Mouse (Mus musculus) heart, postnatal 4 days (tissue): ENCODE results near the gene Specc1l. TPM values are rescaled to one million over a fixed set of nuclear protein-coding genes. Genes with fewer than 3 reads are reported as not detected.

Experiments
- DNase-seq: peaks from one replicate; pipeline ENCODE4 v3.0.0; 2021
- total RNA-seq, 2 experiments: library from RNA; stranded (reverse); gene quantifications; 2 replicates each; pipeline ENCODE4 v1.2.3; 2021

The Specc1l gene
- total RNA-seq, 2 experiments from 2014 or later = 47.6 to 48.8 TPM

- DNase-seq = no peak
Observed at GRCm38 (mm10) chr10:75224630-75225029, 12.8 kb downstream of the Specc1l start.

- DNase-seq = no peak
Observed at GRCm38 (mm10) chr10:75227381-75227780, 15.5 kb downstream of the Specc1l start.

DNA sequence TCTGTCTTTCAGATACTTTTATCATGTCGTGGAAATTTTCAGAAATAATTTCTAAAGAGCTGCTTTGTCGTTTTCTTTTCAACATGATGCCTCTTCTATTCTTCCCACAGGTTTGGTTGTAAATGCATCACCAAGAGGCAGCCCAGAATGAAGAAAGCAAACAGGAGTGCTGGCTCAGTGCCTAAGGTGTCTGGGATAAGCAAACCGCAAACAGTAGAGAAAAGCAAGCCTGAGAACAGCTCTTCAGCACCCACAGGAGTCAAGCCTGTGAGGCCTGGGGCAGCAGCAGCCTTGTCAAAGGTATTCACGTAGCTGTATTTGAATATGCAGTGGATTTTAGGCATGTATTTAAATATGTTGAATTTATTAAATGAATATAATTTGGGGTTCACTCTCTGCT is 18.7 kb downstream of the Specc1l start:
- no peak for DNase-seq

- DNase-seq = no peak
Observed at GRCm38 (mm10) chr10:75231876-75232275, 20.0 kb downstream of the Specc1l start.

GRCm38 (mm10) chr10:75232612-75233155 is 20.8 kb downstream of the Specc1l start:
- DNase-seq = no peak

DNA sequence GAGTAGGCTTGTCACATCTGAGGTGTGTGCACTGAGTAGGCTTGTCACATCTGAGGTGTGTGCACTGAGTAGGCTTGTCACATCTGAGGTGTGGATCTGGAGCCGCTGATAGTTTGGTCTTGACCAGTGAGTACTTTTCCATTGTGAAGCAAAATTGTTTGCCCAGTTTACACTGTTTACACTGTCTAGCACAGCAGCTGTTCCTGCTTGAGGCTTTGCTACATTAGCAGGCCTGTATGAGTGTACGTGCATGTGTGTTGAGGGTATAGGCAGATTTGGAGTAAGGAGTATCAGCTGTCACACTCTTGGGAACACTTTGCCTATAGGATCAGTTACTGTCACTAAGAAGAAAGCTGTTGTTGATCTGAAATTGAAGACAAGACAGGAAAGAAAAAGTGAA is 21.6 kb downstream of the Specc1l start:
- no peak for DNase-seq

GRCm38 (mm10) chr10:75235726-75236125 is 23.9 kb downstream of the Specc1l start:
- DNase-seq = no peak

GRCm38 (mm10) chr10:75236156-75236555 is 24.3 kb downstream of the Specc1l start:
- DNase-seq = no peak

DNA sequence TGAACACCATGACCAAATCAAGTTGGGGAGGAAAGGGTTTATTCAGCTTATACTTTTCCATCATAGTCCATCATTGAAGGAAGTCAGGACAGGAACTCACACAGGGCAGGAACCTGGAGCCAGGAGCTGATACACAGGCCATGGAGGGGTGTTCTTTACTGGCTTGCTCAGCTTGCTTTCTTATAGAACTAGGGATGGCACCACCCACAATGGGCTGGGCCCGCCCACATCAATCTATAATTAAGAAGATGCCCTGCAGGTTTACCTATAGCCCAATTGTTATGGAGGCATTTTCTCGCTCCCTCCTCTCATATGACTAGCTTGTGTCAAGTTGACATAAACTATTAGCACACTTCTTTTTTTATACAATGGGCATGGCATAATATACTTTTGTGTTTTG is 25.3 kb downstream of the Specc1l start:
- DNase-seq = no peak

- DNase-seq = no peak
Observed at GRCm38 (mm10) chr10:75240583-75241250, 28.8 kb downstream of the Specc1l start.

DNA sequence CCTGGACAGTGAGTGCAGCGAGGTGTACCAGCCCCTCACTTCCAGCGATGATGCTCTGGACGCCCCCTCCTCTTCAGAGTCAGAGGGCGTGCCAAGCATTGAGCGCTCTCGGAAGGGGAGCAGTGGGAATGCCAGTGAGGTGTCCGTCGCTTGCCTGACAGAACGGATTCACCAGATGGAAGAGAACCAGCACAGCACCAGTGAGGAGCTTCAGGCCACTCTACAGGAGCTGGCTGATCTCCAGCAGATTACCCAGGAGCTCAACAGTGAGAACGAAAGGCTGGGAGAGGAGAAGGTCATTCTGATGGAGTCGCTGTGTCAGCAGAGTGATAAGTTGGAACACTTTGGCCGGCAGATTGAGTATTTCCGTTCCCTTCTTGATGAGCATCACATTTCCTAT is 33.9 kb downstream of the Specc1l start:
- no peak for DNase-seq

GRCm38 (mm10) chr10:75246331-75246730 is 34.5 kb downstream of the Specc1l start:
- no peak for DNase-seq

DNA sequence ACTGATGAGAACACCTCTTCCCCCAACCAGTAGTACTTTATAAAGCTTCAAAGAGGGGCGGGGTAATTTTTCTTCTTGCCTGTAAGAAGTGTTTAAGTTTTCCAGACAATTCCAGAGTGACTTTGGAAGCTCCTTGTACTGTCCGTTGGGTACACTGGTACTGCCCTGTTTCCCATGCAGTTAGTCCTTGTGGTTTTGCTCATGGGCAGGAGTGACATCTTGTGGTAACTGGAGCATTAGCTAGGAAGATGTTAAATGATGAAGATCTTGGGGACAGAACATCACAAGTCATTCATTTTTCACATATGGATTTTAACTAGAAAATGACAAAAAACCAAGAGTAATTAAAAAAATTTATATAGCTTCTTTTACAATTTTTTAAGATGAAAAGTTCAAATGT is 39.1 kb downstream of the Specc1l start:
- DNase-seq = peak; percentile 25

DNA sequence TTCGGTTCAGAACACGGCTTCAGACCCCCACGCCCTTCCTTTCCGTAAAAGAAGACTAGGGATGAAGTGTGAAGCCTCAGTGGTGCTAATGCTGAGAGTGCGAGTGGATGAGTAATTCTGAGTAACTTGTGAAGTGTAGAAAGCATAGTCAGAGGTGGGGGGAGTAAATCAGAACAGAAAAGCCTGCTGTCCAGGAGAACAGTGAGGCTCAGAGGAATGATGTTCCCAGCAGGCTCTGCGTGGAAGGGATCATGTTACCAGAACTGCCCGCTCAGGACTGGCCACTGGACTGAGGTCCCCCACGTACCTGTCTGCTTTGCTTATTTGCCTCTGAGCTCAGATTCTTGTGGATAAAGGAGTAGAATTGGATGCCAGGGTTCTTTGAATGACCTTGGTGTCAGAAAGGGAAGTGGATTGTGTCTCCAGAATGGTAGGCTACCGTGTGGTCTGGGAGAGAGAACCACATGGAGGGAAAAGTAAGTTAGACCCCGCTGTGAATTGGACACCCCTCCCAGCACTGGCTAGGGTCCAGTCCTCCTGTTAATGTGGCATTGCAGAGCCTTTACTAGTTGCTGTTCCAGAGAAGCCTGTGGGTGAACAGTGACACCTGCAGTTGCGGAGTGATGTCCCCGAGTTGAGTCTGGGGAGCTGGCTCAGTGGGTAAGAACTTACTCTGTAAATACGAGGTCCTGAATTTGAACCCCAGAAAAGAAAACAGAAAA is 40.6 kb downstream of the Specc1l start:
- DNase-seq = no peak

DNA sequence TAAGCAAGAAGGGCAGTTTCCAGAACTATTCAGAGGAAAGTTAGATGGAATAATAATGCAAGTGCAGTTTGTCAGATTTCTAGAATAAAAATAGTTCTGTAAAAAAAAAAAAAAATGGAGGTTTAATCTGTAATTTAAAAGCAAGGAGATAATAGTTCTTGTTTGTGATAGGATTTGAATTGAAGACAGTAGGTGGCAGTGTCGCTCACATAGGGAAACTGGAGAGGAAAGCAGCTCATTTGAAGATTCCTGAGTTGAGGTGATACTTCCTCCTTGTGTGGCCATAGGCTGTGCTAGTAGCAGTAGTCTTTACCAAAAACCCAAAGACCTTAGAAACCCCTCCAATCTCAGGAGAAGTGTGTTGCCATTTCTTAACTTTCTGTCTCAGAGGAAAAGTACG is 43.2 kb downstream of the Specc1l start:
- DNase-seq = peak; percentile 34

DNA sequence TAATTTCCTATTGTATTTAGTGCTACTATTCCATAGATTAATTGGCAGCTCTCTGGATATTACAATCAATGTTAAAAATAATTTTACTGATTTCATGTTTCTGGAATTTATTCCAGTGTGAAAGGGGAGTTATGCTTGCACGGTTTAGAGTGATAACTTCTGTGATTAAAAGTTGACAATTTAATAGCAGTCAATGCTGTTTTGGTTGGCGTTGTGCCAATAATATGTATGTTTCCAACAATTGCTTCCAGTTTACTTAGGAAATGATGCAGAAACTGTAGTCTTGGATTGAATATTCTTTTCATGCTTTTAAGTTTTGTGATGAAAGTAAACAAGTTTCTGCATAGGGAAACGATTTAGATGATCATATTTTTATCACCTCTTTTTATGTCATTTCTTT is 45.5 kb downstream of the Specc1l start:
- no peak for DNase-seq

DNA sequence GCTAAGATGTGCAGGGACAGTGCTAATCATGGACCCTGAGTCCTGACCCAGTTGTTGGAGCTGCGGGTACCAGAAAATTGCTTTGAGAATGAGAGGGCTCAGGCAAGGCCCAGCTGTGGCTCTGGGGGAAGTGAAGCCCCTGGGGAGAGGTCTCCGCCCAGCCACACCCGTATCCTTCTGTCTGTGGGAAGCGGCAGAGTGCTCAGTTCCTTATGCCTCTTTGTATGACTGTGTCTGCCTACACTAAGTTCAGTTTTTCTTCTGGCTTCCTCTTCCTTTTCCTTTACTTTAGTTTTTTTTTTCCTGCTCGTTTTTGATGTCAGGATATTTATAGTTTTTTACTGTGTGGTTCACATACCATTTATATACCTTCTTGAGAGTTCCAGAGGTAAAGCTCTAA is 46.4 kb downstream of the Specc1l start:
- peak; percentile 39 for DNase-seq

- no peak for DNase-seq
Observed at GRCm38 (mm10) chr10:75261268-75261667, 49.4 kb downstream of the Specc1l start.

DNA sequence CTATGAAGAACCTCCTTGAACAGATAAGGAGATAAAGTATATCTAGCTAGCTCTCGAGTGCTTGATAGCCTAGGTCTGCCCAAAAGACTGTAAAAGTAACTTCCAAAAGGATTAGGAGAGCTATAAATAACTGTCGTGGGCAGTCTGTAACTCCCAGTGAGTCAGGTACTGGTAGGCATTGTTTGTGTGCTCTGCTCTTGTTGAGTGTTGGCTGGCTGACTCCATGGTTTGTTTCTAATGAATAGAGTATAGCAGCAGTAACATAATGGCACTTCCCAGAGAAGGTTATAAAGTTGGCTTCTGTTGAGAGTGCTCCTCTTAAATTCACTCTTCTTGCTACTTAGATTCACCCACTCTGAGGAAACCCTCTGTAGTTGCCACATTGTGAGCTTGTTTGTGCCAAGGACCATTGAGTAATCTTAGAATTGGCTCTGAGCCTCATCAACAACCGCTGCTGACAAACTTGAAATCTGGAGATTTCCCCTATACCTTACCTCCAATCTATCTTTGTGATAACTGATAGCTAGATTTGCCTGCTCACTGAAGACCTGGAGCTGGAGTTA is 53.2 kb downstream of the Specc1l start:
- no peak for DNase-seq

GRCm38 (mm10) chr10:75273020-75273419 is 61.1 kb downstream of the Specc1l start:
- DNase-seq = no peak

GRCm38 (mm10) chr10:75276427-75277013 is 64.6 kb downstream of the Specc1l start:
- no peak for DNase-seq

- DNase-seq = peak; percentile 49
Observed at GRCm38 (mm10) chr10:75277501-75277900, 65.6 kb downstream of the Specc1l start.

GRCm38 (mm10) chr10:75282648-75283047 is 70.8 kb downstream of the Specc1l start:
- DNase-seq = no peak
